Mouse (Mus musculus): ENCODE results near the gene Prap1.
"Not testable (repeated sequence)": the region's sequence is repeated elsewhere in the genome, so short reads cannot be mapped to it uniquely, and the experiment has no call there.

Gene Prap1

DNA sequence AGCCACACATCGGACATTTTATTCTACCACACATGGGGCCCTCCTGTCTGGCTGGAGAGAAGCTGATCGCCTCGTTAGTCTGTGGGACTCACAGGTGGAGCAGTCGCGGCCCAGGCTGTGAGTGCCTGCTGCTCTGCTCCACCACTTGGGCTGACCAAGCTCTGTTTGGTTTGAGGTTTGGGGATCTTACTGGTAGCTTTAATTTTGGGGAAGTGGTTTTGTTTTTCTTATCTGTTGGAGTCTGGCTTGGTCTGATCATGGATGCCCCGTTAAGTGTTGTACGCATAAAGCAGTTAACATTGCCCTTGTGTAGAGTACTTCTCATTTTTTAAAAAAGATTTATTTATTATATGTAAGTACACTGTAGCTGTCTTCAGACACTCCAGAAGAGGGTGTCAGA lies 40.8 kb downstream of the Prap1 start:
- DNase-seq (ENCODE audit: low read depth), result not testable (repeated sequence)

DNA sequence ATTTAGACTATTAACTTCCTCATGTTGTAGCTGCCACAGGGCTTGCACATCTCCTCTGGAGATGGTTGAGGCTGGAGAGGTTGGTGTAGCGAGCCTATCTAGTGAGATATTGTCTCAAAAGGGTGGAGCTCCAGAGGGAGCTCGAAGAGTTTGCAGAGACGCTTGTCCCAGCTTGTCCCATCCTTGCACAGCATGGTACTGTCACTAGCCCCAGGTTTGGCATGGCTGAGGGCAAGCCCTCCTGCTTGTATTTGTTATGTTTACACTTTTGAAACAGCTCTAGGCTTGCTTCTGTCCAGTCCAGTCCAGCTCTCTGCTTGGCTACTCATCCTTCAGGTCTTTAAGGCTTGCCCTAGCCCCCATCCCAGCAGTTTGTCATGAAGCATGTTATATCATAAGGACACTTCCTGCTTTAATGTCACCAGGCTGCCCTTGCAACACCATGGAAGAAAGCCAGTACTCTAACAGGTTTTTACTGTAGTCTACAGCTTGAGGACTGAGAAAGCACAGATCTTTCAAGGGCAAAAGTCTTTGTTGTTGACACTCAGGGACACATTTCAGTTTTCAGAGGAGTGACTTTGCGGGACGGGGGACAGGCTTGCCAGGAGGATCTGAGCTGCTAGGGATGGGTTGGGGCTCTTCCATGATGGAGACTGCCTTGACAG lies 42.0 kb downstream of the Prap1 start:
- no peak for DNase-seq (ENCODE audit: low read depth)

- DNase-seq (ENCODE audit: low read depth), result peak; percentile 98
These were observed 44.2 kb downstream of the Prap1 start, which contains the start of gene Mtg1 for GRCm38 (mm10) chr7:140137135-140138020. Gene Mtg1 (plus strand): TSS chr7:140137564.

DNA sequence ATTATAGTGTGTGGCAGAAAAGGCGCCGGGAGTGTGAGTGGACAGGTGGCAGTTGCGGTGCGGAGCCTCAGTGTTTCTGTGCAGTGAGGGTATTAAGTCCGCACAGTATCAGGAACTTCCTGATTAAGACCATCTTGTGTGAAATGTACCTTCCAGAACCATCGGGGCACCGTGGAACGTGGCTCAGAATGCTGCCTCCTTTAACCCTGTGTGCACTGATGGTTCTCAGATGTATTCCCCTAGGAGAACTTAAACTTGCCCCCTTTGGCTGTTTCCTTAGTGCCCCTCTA lies 44.8 kb downstream of the Prap1 start:
- DNase-seq (ENCODE audit: low read depth), result no peak

DNA sequence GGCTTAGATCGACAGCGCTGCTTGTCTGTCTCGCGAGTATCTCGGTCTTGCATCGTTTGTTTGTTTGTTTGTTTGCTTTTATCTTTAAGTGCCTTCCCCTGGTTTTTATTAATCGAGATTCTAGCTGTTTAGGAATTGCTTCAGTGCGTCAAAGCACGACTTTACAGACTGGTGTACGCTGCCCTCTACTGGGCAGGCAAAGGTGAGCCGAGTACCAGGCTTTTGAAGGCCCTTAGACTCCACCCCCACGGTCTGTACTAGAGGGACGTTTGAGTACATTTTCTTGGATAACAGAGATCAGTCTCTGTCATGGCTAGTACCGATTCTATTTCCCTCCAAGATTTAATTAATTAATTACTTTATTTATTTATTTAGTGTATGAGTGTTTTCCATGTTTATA lies 48.2 kb downstream of the Prap1 start:
- DNase-seq (ENCODE audit: low read depth), result peak; percentile 86

- no peak for DNase-seq (ENCODE audit: low read depth)
These were observed 51.4 kb downstream of the Prap1 start for GRCm38 (mm10) chr7:140144550-140144949.

Measured in naive thymus-derived CD4-positive, alpha-beta T cell, adult 2 months (primary cell).